ENCODE assay signal across 10 mouse cellular contexts in genomic region chr15:97657856-97658754, GRCm38 (mm10). TPM values are rescaled to one million over a fixed set of nuclear protein-coding genes. Genes with fewer than 3 reads are reported as not detected.
DNase-seq lines count a peak whose midpoint lies in the region; ATAC-seq and TF ChIP-seq lines count a peak whose summit lies in the region.
"Had no signal": no experiment of that assay in that cellular context is flagged by ENCODE, and none has a peak within 500 bp of the region (broad histone marks: within the 10 kb centered on the region; RNA-seq: fewer than 3 reads in every experiment).

No protein-coding gene starts in this region.

- H3K9me3 ChIP-seq in heart, postnatal 0 days (replicated peaks; ENCODE audit: control insufficient read depth, low read length), result no peaks in the 10 kb centered on the region
- H3K9me3 ChIP-seq in hindbrain, embryonic 14.5 days (ENCODE audit: control insufficient read depth, low read length), result no peaks in the 10 kb centered on the region
- no peaks in the 10 kb centered on the region for H3K9me3 ChIP-seq in midbrain, postnatal 0 days (ENCODE audit: low read length)
- H3K9me3 ChIP-seq: intestine, embryonic 15.5 days had no signal

- H3K36me3 ChIP-seq in heart, postnatal 0 days (replicated peaks; ENCODE audit: control insufficient read depth, insufficient read depth, low read length), result no peaks in the 10 kb centered on the region
- H3K36me3 ChIP-seq in hindbrain, embryonic 14.5 days (replicated peaks; ENCODE audit: control insufficient read depth, insufficient read depth), result no peaks in the 10 kb centered on the region
- H3K36me3 ChIP-seq in midbrain, postnatal 0 days (ENCODE audit: insufficient read depth, low read length), result no peaks in the 10 kb centered on the region
- H3K36me3 ChIP-seq: intestine, embryonic 15.5 days had no signal

- TF ChIP-seq POLR2A in cerebellum, adult 2 months (IDR thresholded peaks at IDR 0.05; ENCODE audit: borderline replicate concordance, insufficient read depth, low read length), result no peak

- peak overlapping the region; percentile 9 for H3K4me3 ChIP-seq in cerebellum, adult 2 months (replicated peaks; ENCODE audit: insufficient read depth, low read depth, low read length)
- H3K4me3 ChIP-seq in heart, postnatal 0 days (ENCODE audit: low read depth, low read length), result no peak overlapping the region
- no peak overlapping the region for H3K4me3 ChIP-seq in hindbrain, embryonic 14.5 days (replicated peaks; ENCODE audit: low read length)
- no peak overlapping the region for H3K4me3 ChIP-seq in midbrain, postnatal 0 days (ENCODE audit: low read depth, low read length)
- no peak overlapping the region for H3K4me3 ChIP-seq in left cerebral cortex, adult 2 months
- H3K4me3 ChIP-seq: intestine, embryonic 15.5 days had no signal

- H3K4me1 ChIP-seq in cerebellum, adult 2 months (ENCODE audit: control insufficient read depth, insufficient read depth, low read length), result peaks cover 4% of the 10 kb centered on the region; the same call in 1 of the 2 replicates
- H3K4me1 ChIP-seq in heart, postnatal 0 days (ENCODE audit: control insufficient read depth, insufficient read depth), result no peaks in the 10 kb centered on the region
- H3K4me1 ChIP-seq in hindbrain, embryonic 14.5 days (replicated peaks; ENCODE audit: control insufficient read depth, insufficient read depth, low read length), result peaks cover 9% of the 10 kb centered on the region; the same call in 1 of the 2 replicates
- H3K4me1 ChIP-seq in midbrain, postnatal 0 days (ENCODE audit: insufficient read depth, low read length), result 0 out of 2 replicates have a peak, but pooled peaks cover 2% of the 10 kb centered on the region
- H3K4me1 ChIP-seq: intestine, embryonic 15.5 days had no signal

- H3K4me2 ChIP-seq in heart, postnatal 0 days (ENCODE audit: low read depth, low read length), result peak overlapping the region; percentile 35; the same call in 1 of the 2 replicates
- peak overlapping the region; percentile 20; the same call in 1 of the 2 replicates for H3K4me2 ChIP-seq in hindbrain, embryonic 14.5 days (replicated peaks)
- peak overlapping the region; percentile 7 for H3K4me2 ChIP-seq in midbrain, postnatal 0 days (ENCODE audit: low read depth, low read length, poor library complexity, severe bottlenecking)
- H3K4me2 ChIP-seq: intestine, embryonic 15.5 days had no signal

- no peak for ATAC-seq in heart, postnatal 0 days (ENCODE audit: insufficient read depth, low read depth)
- ATAC-seq in hindbrain, embryonic 14.5 days (ENCODE audit: low FRiP score), result no peak
- no peak for ATAC-seq in midbrain, postnatal 0 days (ENCODE audit: low FRiP score)
- ATAC-seq: intestine, embryonic 15.5 days had no signal

- intact Hi-C loops in left cerebral cortex, adult 2 months (cut with DNase I), result loop anchor here (5.0 kb wide), 2 partner anchors 326 to 421 kb away; no protein-coding TSS in a partner anchor

- TF ChIP-seq CTCF in cerebellum, adult 2 months (IDR thresholded peaks at IDR 0.05; ENCODE audit: borderline replicate concordance, insufficient read depth, low read depth, low read length), result no peak
- TF ChIP-seq CTCF in heart, postnatal 0 days (IDR thresholded peaks at IDR 0.05; ENCODE audit: low read depth), result no peak
- no peak; the same call in 1 of the 2 replicates for TF ChIP-seq CTCF in midbrain, postnatal 0 days (IDR thresholded peaks at IDR 0.05)
- no peak for TF ChIP-seq CTCF in left cerebral cortex, adult 2 months (IDR thresholded peaks at IDR 0.05)

- H3K27ac ChIP-seq in cerebellum, adult 2 months (ENCODE audit: insufficient read depth, low read length), result no peak overlapping the region
- no peak overlapping the region for H3K27ac ChIP-seq in heart, postnatal 0 days (ENCODE audit: low read depth)
- H3K27ac ChIP-seq in hindbrain, embryonic 14.5 days, result peak overlapping the region; percentile 26; the same call in 1 of the 2 replicates
- H3K27ac ChIP-seq in midbrain, postnatal 0 days (ENCODE audit: low read depth, low read length), result 0 out of 2 replicates have a peak overlapping the region, but pooled peaks have one; percentile 14
- no peak overlapping the region for H3K27ac ChIP-seq in left cerebral cortex, adult 2 months
- H3K27ac ChIP-seq: intestine, embryonic 15.5 days had no signal

- H3K27me3 ChIP-seq in cerebellum, adult 2 months (ENCODE audit: control insufficient read depth, insufficient read depth, low read length), result no peaks in the 10 kb centered on the region
- H3K27me3 ChIP-seq in heart, postnatal 0 days (ENCODE audit: control insufficient read depth, insufficient read depth, low read length), result no peaks in the 10 kb centered on the region
- no peaks in the 10 kb centered on the region for H3K27me3 ChIP-seq in hindbrain, embryonic 14.5 days (ENCODE audit: control insufficient read depth, insufficient read depth, low read length)
- H3K27me3 ChIP-seq in midbrain, postnatal 0 days (ENCODE audit: insufficient read depth, low read length), result no peaks in the 10 kb centered on the region
- H3K27me3 ChIP-seq: intestine, embryonic 15.5 days had no signal

- H3K9ac ChIP-seq in heart, postnatal 0 days (replicated peaks; ENCODE audit: low read depth, low read length), result no peak overlapping the region
- H3K9ac ChIP-seq in hindbrain, embryonic 14.5 days, result no peak overlapping the region; the same call in 1 of the 2 replicates
- H3K9ac ChIP-seq in midbrain, postnatal 0 days (replicated peaks; ENCODE audit: low read length, poor library complexity, severe bottlenecking), result peak overlapping the region; percentile 24; the same call in 1 of the 2 replicates
- H3K9ac ChIP-seq: intestine, embryonic 15.5 days had no signal

- no peak for DNase-seq in cerebellum, adult 2 months
- DNase-seq in cerebellum, postnatal 36 days, result no peak
- DNase-seq in heart, postnatal 0 days (ENCODE audit: low spot score), result no peak
- no peak for DNase-seq in heart, adult 18-20 months
- DNase-seq in hindbrain, embryonic 14.5 days (ENCODE audit: low spot score), result no peak
- DNase-seq in midbrain, postnatal 0 days (ENCODE audit: low spot score), result peak; percentile 35
- DNase-seq in lung, adult 18-20 months, result no peak
- no peak for DNase-seq in left cerebral cortex, adult 2 months (ENCODE audit: extremely low spot score in 1 of 2, low spot score in 2 of 2)
- DNase-seq: gastrocnemius, postnatal 14 days had no signal

- no peak for TF ChIP-seq EP300 in heart, postnatal 0 days (IDR thresholded peaks at IDR 0.05; ENCODE audit: low read depth)

- WGBS in cerebellum, adult 2 months, result 21% methylated on average over 26 of the region's 26 CpGs
- WGBS in heart, postnatal 0 days, result 55% methylated on average over 26 of the region's 26 CpGs
- WGBS in hindbrain, embryonic 14.5 days, result 28% methylated on average over 26 of the region's 26 CpGs
- WGBS in midbrain, postnatal 0 days, result 23% methylated on average over 26 of the region's 26 CpGs

RNA-seq across cellular contexts. Expression of gene Rpap3, which starts 47.5 kb away (rescaled TPM):
- polyA plus RNA-seq in cerebellum, adult 2 months (2012; rRNA removed), result 25.3 and 26.0 TPM in 2 replicates
- total RNA-seq in heart, postnatal 0 days (2014; rRNA removed; ENCODE audit: low replicate concordance), result 14.7 and 23.0 TPM in 2 replicates
- 18.5 and 19.5 TPM in 2 replicates for polyA plus RNA-seq in heart, postnatal 0 days (2015; fragmentation: Nextera tagmentation; extraction: Ambion mirVana)
- 10 to 100 TPM; 14.5 to 15.7 TPM for total RNA-seq in heart, adult 18-20 months (2021)
- 42.1 and 45.6 TPM in 2 replicates for polyA plus RNA-seq in hindbrain, embryonic 14.5 days (2014; fragmentation: Nextera tagmentation; extraction: Ambion mirVana)
- total RNA-seq in midbrain, postnatal 0 days (2014; rRNA removed), result 21.8 and 35.2 TPM in 2 replicates
- 44.4 and 46.2 TPM in 2 replicates for polyA plus RNA-seq in midbrain, postnatal 0 days (2015; fragmentation: Nextera tagmentation; extraction: Ambion mirVana)
- 10 to 100 TPM; 26.6 to 28.4 TPM for total RNA-seq in left cerebral cortex, adult 2 months (2021)

Comparison
In these comparisons a context has a peak if more than half of its experiments do, and no peak if none do; other contexts are left out.
1. H3K27ac ChIP-seq: peak in hindbrain, embryonic 14.5 days (single experiment) and midbrain, postnatal 0 days (single experiment); none in cerebellum, adult 2 months (single experiment), heart, postnatal 0 days (single experiment) and left cerebral cortex, adult 2 months (single experiment).
2. Peak in every context shown above with its lines, with median percentiles within 50 percentile points of each other: H3K4me2 ChIP-seq.